Mouse (Mus musculus): ENCODE measurements at regions not wholly inside any gene's neighbourhood (a gene's known extent, or its start where the extent isn't known, plus 50 kb on each side); places are given as distances from the start of the nearest gene placed in this dataset.
A peak's percentile ranks its signal among the peaks of the same experiment; 100 is the strongest.
"Not testable (repeated sequence)": the region's sequence is repeated elsewhere in the genome, so short reads cannot be mapped to it uniquely, and the experiment has no call there.

DNA sequence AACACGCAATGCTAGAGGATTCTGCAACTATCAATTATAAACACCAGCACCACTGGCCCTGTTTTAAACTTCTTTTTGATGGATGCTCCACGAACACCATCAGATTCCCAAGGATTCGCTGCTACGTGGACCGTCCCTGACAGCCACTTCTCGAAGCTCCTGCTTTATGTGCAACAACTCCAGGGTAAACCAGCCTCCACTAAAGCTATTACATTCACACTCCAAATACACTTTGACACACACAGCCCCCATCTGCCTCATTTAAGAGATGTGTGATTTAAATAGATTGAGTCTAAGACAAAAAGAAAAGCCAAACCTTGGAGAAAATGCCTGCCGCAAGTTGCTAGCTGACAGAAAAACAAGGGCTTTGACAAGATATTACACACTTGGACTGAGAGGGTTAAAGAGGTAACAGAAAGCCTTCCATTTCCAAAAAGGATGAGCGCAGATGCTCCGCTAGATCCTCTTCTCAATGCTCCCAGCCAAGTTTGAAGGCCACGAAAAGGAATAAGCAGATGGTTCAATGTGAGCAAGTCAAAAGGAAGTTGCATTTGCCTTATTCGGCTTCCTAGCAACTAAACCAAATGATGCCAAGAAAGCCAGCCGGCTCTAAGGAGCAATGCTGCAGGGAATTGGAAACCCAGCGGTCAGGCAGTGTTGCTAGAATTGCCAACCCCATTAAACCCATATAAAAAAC lies 54.0 kb upstream of the Cnep1r1 start:
- no peak for DNase-seq (ENCODE audit: inconsistent age in 2 of 2, low spot score in 1 of 2)

DNA sequence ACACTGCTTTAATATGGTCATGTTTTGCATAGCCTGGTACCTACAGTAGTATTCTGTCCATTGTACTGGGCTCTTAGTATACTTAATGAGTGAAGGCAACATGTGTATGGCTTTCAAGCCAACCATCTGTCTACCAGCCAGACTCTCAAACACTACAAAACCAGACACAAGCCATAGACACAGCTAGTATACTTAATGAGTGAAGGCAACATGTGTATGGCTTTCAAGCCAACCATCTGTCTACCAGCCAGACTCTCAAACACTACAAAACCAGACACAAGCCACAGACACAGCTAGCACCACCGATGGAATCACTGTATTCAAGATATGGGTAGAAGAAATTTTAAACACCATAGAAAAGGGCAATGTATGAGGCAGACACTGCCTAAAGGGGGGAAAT lies 59.5 kb upstream of the Cnep1r1 start:
- DNase-seq (ENCODE audit: inconsistent age in 2 of 2, low spot score in 1 of 2) = not testable (repeated sequence)

DNA sequence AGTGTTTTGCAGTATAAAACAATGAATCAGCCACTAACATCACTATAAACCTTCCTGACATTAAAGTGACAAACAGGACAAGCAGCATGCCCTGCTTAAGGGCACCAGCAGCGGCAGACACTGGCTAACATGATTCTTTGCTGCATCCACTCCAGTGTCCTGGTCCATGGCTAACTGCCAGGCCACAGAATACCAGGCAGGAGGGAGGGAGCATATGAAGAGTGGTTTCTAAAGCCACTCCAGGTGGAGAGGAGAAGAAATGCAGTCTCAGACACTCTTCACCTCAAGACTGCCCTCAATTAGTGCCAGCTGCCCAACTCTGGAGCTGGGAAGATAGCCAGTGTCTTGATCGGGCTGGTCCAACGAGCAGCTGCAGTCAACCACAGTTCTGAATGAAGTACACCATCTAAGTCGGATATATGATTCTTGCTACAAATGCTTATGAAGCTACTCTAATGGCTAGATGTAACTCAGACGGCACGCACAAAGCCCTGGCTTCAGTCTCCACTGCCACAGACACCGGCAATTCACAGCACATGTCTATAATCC lies 60.8 kb upstream of the Cnep1r1 start:
- DNase-seq (ENCODE audit: inconsistent age in 2 of 2, low spot score in 1 of 2) = no peak

DNA sequence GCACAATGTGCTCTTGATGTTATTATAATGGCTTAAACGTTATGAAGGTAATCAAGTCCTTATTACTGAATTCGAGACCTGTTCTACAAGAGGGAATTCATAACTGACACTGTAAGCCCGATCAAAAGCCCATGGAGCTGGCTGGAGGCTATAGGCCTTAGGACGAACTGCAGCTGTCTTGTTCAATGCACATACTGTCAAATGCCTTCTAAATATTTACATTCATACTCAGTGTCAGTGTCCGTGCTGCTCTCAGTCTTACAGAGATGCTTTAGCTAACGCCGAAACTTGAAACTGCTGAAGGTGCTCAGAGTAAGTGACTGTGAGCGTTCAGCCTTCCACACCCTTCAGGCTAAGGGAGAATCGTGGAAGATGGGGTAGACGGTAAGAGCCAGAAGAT lies 67.9 kb upstream of the Cnep1r1 start:
- DNase-seq (ENCODE audit: inconsistent age in 2 of 2, low spot score in 1 of 2) = no peak

DNA sequence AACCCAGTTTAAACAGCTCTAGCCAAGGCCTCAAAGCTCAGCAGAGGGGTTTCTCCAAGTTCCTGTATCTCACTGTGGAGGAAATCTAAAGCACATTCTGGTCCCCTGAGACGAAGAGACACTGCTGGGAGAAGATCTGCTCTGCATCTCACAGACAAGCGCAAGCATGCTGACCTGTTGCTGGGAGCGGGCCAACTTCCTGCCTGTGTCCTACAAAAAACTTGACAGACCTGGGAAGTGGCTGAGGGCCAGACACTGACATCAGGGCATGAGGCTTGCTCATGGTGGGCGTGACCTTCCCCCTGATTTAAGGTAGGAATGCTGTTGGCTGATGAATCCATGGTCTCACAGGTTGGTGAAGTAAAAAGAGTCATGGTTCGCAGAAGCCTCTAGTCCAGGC lies 69.5 kb upstream of the Cnep1r1 start:
- peak; percentile 27 to 36 for DNase-seq (ENCODE audit: inconsistent age in 2 of 2, low spot score in 1 of 2)

DNA sequence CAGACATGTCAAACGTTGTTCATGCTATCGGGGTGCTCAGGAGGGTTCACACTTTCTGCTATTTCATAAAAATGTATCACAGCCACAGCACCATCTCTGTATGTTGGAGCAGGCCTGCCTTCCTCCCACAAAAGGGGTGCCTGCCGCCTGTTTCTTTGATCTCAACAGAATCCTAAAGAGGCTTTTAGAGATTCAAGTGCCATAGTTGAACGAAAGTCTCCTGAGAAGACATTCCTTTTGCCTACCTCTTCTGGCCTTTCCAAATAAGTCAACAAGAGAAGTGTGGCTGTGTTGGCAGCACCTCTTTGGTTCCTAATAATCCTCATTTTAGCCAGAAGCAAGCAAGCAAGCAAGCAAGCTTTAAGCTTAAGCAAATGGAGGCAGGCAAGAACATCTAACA lies 72.6 kb upstream of the Cnep1r1 start:
- no peak for DNase-seq (ENCODE audit: inconsistent age in 2 of 2, low spot score in 1 of 2)

DNA sequence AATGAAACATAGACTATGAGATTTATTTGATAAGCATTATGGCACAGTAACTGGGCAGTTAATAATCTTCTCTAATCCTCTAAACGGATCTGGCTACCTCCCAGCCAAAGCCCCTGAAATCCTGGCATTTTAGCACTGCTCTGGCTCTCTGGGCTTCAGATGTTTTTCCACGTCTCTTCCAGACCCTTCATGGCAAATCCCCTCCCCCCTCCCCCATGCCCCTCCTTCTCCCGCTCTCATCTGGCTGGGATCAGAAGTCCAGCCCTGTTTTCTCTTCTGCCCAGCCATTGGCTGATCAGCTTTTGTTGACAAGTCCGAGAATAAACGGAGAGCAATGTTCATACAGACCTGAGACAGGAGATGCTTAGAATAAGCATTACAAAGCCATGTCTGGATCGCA lies 79.3 kb upstream of the Cnep1r1 start:
- no peak for DNase-seq (ENCODE audit: inconsistent age in 2 of 2, low spot score in 1 of 2)

DNA sequence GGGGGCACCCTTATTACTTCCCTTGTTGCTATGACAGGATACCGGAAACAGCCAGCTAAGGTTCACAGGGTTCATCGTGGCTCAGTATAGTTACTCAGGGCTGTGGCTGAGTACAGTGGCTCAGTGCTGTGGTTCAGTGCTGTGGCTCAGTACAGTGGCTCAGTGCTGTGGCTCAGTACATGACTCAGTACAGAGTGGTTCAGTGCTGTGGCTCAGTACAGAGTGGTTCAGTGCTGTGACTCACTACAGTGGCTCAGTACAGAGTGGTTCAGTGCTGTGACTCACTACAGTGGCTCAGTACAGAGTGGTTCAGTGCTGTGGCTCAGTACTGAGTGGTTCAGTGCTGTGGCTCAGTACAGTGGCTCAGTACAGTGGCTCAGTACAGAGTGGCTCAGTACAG lies 78.6 kb upstream of the Zfp423 start:
- no peak for DNase-seq (ENCODE audit: inconsistent age in 2 of 2, low spot score in 1 of 2)

DNA sequence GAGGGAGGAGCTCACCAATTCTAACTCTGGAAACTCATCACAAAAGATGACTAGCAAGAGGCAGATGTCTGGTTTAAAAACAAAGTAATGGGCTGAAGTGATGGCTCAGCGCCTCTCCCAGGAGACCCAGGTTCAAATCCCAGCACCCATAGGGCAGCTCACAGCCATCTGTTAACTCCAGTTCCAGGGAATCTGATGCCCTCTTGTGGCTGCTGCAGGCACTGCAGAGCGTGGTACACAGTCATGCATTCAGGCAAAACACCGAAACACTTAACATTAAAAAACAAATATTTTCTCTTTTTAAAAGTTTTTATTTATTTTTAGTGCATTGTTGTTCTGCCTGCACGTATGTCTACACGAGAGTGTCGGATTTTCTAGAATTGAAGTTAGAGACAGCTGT lies 73.7 kb upstream of the Zfp423 start:
- DNase-seq (ENCODE audit: inconsistent age in 2 of 2, low spot score in 1 of 2) = peak in 1 of 2 experiments; percentile 28

DNA sequence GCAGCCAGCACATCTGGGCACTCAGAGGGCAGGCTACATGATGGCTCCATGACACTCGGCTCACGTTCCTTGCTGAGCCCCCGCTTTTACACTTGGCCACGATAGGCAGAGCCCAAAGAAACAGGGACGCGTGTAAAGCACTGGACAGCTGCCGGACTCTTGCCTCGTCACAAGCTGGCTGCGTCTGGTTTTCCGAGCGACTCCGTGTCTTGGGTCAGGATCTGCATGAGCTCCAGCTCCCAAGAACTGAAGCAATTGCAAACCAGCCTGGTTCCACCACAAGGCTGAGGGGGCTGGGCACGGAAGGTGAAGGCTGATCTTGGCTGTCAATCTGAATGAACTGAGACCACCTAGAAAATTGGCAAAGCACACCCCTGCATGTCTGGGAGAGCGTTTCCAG lies 65.1 kb upstream of the Zfp423 start:
- no peak for DNase-seq (ENCODE audit: inconsistent age in 2 of 2, low spot score in 1 of 2)

DNA sequence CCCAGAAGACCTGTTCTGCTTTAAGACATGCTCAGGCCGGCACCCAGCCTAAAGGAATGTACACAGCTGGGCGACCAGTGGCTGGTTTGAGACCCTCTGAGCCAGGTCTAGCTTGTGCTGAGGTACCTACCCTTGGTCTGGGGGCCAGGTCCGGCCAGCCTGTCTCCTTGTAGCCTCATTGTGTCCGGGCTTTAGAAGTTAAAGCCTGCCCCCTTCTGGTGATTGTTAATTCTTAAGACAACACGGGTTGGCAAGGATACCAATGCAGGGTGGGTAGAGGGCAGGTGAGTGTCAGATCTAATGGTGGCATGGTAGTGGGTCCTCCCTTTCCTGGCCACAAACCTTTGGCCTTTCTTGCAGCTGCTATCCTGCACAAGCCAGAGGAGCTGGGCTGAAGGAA lies 64.0 kb upstream of the Zfp423 start:
- peak; percentile 27 to 83 for DNase-seq (ENCODE audit: inconsistent age in 2 of 2, low spot score in 1 of 2)

DNA sequence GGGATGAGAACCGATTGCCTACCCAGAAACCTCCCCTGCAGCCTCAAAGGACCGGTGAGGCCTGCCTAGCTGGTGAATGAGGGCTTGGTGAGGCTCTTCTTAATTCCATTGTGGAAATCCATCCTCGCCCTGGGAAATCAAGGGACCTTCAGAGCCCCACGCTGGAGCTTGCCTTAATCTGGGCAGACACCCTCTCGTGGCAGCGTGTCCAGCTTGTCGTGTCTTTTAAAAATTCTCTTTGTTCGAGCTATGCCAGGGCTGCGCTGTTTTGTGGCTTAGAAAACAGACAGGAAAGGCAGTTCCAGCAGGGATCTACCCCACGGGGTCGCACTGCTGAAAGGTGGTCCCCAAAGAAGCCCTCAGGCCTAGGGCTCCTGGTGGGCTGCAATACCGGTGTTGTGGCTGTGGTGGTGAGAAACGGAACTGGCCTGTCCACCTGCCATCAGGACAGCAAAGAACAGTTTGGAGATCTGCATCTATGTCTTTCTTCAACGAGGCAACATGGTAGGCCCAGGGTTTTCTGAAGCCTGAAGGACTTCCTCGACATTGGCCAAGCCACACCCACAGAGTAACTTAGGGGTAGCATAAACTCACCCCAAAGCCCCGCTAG lies 63.5 kb upstream of the Zfp423 start:
- no peak for DNase-seq (ENCODE audit: inconsistent age in 2 of 2, low spot score in 1 of 2)

DNA sequence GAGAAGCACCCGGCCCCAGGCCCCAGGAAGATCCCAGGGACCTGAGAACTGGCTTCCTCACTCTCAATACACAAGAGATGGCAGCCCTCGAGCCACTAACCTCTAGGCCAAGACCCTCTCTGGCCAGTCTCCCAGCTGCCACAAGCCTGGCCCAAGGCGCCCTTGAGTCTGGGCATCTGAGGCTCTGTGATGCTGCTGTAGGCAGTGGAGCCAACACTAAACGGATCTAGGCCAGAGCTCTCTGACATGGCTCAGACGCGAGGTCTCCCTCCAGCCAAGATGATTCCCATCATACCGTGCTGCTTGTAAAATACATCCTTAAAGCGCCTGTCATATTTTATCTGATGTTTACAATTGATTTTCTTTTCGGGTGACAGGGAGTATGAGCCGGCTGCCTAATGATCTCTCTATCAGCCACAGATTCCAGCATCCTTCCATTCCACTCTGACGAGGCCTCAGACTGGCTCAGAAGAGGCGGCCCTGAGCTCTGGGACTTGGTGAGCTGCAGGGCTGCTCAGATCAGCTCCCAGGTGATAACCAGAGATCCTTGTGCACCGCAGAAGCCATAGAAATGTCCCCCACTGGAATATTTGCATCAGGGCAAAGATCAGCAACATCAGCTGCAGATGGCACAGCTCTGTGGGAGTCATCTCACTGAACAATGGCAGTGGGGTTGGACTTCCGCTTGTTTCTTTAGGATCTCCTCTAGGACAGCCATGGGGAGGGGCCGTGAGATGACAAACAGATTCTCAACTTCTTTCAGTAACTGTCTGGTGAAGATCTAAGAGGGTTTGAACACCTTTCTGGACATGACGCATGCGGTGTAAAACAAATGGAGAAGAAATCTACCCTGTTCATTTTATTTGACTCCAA lies 60.1 kb upstream of the Zfp423 start:
- DNase-seq (ENCODE audit: inconsistent age in 2 of 2, low spot score in 1 of 2) = no peak

DNA sequence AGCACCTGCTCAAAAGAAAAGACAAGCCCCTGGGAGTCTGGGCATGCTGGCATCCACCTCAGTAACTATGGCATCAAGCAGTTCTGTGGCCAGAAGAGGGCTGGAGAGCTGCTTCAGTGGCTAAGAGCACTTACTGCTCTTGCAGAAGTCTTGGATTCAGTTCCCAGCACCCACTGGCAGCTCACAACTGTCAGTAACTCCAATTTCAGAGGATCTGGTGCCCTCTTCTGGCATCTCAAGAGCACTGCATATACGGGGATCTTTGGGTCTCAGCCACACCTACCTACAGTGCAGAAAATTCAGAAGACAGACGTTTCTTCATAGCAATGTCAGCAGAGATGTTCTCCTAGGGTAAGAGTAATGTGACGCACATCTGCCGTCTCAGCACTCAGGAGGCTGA lies 59.1 kb upstream of the Zfp423 start:
- no peak for DNase-seq (ENCODE audit: inconsistent age in 2 of 2, low spot score in 1 of 2)

DNA sequence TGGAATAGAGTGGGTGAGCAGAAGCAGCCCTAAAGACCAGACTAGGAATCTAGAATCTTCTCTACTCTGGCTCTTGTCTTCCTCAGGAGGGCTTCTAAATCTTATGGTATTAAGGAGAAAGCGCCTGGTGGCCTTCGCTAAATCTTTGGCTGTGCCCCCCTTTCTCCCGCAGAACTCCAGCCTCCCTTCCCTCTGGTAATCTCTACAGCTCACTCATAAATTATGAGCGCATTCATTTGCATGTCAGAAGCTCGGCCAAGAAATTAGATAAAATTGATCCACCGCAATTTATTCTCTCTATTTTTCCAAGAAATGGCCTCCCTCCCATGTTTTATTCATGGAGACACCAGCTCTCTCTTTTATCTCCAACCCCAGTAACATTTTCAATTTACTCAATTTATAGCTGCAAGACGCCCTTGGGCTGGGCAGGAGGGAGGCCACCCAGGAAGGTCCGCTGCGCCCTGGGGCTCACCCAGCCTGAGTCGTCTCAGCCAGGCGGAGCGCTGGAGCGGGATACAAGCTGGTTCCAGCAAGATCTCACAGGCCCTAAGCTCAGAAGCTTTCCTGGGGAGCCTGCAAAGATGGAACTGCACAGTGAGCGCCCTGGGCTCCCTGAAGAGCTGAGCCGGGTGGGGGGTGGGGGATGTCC lies 52.9 kb upstream of the Zfp423 start:
- peak in 1 of 2 experiments; percentile 81 for DNase-seq (ENCODE audit: inconsistent age in 2 of 2, low spot score in 1 of 2)

DNA sequence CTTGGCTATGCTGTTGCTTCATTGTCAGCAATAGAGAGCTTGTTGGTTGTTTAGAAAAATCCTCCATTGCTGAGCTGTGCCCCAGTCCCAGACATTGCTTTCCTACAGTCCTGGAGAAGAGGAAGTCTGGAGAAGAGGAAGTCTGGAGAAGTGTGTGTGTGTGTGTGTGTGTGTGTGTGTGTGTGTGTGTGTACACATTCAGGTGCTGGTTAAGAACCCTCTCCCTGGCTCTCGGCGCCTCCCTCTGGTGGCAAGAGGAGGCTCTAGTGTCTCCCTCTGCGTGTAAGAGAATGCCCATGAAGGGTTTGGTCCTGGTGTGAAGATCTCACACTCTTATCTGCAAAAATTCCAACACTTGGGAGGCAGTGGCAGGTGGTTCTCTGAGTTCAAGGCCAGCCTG lies 51.2 kb upstream of the Zfp423 start:
- DNase-seq (ENCODE audit: inconsistent age in 2 of 2, low spot score in 1 of 2) = peak; percentile 46 to 65

DNA sequence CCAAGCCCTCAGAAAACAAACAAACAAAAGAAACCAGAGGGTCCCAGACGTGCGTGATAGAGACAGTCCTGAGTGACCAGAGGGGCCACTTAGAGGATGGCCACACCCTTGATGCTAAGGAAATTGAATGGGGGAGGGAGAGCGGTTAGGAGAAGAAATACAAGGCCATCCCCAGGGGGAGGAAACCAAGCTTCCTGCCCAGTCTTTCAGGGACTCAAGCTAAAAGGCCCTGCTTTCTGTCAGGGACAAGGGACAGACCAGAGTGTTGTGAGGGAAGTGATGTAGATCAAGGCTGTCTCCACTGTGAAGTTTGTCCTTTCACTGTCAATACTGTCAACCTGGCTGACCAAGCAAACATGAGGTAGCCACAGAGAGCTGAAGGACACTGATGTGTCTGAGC lies 50.5 kb upstream of the Zfp423 start:
- peak; percentile 12 to 62 for DNase-seq (ENCODE audit: inconsistent age in 2 of 2, low spot score in 1 of 2)

All from adrenal gland, adult (tissue).